Mouse (Mus musculus) right cerebral cortex, postnatal 10 days (tissue): ENCODE measurements at regions not wholly inside any gene's neighbourhood (a gene's known extent, or its start where the extent isn't known, plus 50 kb on each side); places are given as distances from the start of the nearest gene placed in this dataset.
A peak's percentile ranks its signal among the peaks of the same experiment; 100 is the strongest.

Source experiments
- DNase-seq, 2 experiments: peaks; one replicate each; pipeline ENCODE4 v3.0.0; 2021; ENCODE audit warnings: low spot score in 2 of 2

DNA sequence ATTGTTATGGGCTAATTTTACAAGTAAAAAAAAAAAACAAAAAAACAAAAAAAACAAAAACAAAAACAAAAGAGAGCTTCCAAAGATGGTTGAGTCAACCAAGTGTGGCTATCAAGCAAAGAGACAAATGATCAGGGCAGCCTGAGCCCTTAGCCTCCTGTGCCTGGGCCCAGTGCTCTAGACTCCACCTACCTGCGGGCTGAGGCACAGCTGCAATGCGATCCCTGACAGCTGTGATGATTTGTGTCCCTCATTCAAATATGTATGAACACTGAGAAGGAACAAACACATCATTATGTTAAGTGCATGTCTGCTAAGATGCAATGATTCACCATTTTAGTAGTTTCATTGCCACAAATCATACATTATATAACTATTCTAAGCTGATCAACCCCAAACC lies 199.0 kb upstream of the Thbs1 start:
- DNase-seq = no peak

DNA sequence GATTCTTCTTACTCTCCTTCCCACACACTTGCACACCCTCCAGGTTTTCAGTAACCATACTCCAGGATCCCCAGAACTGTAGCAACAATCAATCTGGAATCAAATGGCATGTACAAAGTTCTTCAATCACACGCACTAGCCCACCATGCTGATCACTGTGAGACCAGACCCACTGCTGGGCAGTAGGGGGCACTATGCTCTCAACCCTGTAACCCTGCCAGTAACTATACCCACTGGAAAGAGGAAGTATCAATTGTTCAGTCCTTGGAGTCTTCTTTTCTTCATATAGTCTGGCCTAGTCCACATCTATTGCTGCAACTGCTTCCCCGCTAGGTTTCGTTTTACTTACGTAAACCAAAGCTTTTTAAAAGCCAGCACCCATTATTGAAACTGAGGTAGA lies 197.8 kb upstream of the Thbs1 start:
- DNase-seq = peak in 1 of 2 experiments; percentile 28

- no peak for DNase-seq
Observed at GRCm38 (mm10) chr2:117915821-117916220, 195.9 kb upstream of the Thbs1 start.

- DNase-seq = no peak
Observed at GRCm38 (mm10) chr2:117917181-117917580, 194.5 kb upstream of the Thbs1 start.

DNA sequence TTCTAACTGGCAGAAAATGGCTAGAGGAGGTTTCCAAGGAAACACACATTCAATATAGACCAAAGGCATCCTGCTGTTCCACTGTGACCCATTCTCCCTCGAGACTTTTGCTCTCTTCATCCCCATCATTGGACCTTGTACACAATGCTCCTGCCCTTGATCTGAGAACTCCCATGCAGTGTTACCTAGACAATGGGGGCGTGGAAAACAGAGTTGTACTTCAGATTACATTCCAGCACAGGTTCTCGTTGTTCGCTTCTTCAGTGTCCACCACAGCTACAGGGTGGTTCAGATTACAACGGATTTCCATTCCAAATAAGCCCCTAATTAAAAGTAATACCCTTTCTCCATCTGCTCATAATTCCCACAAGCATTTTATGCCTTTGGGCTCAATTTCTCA lies 186.8 kb upstream of the Thbs1 start:
- DNase-seq = no peak

- DNase-seq = no peak
Observed at GRCm38 (mm10) chr2:117925412-117925811, 186.3 kb upstream of the Thbs1 start.

DNA sequence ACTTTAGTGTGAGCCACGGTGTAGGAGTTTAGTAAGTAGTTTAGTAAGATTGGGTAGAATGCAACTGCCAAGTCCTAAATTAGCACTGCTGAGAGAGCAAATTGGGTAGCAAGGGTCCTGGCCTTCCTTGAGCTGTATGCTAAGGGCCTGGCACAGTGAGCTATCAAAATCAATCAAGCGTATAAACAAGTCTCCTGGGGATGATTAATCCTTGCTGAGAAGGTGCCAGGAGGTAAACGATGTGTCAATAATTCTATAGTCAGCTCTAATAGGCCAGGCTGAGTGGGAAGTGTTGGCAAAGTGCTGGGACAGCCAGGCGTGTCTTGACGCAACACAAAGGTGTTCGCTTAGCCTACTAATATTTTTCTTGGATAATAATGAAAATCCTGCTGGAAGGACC lies 183.6 kb upstream of the Thbs1 start:
- no peak for DNase-seq

DNA sequence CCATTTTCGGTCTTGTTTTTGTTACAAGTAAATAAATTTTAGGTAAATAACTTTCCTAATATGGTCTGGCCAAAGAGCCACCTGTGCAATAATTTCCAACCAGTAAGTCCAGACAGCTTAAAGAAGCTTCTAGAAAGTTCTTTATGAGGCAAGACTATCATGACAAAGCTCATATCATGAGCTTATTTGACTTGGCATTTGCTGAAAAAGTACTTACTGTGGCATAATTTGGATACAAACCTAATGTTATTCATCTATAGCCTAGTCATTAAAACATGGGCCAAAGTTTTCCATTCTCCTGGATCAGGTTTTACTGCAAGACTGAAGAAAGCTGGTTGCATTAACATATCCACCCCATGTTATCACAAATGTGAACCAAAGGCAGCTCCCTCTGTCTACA lies 182.1 kb upstream of the Thbs1 start:
- DNase-seq = no peak

DNA sequence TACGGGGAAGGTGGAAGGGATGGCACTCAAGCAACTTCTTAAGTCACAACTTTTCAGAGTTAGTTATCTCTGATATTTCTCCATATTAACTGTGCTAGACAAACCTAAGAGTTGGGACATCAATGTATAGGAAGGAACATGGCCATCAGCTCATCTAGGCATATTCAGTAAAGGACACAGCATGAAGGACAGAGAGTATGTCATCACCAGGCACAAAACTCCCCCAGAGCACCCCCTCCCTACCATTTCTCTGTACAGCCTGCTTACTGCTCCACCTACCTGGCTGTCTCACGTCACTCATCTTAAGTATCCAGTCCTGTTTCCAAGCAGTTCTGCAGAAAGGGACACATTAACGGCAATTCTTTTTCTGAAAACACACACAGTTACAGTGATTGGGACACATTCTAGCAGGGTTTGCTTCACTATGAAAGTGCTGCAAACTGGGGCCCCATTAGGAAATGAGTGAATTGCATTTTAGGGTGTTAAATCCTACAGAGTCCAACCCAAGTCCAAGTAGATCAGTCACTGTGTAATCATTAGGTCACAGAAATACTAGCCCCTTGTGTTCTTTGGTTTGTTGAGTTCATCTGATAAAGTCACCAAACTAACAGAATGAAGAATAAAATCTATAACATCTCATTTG lies 180.7 kb upstream of the Thbs1 start:
- DNase-seq = no peak

DNA sequence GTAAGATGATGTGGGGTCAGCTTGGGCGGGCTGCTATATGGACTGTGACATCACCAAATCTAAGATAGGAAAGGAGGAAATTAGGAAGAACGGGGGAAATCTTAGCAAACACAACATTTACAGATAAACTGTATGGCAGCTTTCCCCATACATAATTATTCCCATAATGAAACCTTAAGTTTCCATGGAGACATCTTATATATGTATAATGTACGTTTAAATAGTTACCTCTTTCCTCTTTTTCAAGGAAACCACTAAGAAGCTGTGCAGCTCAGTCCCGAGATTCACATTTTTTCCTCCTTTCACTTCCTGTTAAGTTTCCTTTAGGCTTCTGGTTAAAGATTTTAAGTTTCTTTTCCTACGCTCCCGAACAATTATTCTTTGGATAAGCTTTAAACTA lies 175.1 kb upstream of the Thbs1 start:
- DNase-seq = no peak

DNA sequence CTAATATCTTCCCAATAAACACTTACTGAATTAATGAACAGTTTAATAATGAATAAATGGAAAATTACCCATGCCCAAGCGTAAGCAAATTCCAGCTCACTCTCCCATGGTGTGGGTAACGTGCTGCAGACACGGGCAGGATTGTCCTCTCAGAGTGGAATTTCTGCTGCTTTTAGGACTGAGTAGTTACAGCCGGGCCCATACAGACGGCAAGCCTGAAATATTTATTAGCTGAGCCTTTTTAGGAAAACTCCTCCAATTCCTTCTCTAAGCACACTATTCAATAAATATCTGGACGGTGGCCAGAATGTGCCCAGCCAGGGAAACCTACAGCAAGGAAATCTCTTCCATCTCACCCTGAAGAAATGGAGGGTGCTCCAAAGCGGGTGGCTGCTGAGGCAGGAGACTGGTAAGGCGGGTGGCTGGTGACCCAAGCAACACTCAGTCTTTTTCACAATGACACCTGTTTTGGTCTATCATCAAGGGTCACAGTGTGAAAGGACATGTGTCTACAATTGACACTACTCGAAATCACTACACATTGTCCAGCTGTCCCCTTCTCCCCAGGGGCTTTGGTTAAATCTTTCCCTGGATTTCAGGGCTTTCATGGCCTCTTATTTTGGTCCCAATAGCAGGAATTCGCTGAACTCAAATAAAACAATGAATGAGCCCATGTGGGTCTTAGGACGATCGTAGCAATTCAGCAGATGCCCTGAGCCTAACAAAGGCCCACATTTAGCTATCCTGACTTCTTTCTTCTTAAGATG lies 173.2 kb upstream of the Thbs1 start:
- no peak for DNase-seq

GRCm38 (mm10) chr2:117941517-117942096 lies 170.1 kb upstream of the Thbs1 start:
- no peak for DNase-seq

- DNase-seq = no peak
Observed at GRCm38 (mm10) chr2:117943666-117944065, 168.0 kb upstream of the Thbs1 start.

DNA sequence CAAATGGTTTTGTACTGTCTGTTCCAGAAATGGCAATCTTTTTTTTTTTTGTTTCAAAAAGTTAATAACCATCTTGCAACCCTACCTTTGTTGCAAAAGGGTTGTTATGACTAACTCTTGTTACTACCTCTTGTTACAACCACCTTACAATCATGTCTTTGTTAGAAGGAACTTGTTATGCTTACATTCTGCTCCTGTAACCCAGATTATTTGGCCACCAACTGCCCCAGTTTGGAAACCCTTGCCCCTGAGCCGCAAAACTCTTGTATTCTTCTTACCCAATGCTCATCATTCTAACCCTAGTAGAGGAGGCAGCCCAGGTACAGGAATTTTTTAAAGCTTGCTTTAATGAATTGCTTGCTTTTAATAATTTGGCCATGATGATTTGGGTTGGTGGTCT lies 167.4 kb upstream of the Thbs1 start:
- DNase-seq = no peak

DNA sequence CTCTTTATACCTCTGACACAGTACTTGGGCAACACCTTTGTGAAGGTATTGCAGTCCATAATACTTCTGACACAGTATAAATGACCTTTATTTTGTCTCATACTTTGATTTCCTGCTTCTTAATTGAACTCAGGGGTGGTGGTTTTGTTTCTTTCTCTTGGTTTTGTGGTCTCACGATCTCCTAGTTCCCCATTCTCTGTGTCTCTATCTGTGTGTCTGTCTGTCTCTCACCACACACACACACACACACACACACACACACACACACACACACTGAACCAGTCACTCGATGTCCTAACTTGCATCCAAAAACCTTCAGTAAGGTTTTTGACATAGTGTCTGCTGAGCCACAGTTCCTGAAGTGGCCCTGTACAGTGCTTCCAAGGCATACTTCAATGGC lies 166.7 kb upstream of the Thbs1 start:
- no peak for DNase-seq

DNA sequence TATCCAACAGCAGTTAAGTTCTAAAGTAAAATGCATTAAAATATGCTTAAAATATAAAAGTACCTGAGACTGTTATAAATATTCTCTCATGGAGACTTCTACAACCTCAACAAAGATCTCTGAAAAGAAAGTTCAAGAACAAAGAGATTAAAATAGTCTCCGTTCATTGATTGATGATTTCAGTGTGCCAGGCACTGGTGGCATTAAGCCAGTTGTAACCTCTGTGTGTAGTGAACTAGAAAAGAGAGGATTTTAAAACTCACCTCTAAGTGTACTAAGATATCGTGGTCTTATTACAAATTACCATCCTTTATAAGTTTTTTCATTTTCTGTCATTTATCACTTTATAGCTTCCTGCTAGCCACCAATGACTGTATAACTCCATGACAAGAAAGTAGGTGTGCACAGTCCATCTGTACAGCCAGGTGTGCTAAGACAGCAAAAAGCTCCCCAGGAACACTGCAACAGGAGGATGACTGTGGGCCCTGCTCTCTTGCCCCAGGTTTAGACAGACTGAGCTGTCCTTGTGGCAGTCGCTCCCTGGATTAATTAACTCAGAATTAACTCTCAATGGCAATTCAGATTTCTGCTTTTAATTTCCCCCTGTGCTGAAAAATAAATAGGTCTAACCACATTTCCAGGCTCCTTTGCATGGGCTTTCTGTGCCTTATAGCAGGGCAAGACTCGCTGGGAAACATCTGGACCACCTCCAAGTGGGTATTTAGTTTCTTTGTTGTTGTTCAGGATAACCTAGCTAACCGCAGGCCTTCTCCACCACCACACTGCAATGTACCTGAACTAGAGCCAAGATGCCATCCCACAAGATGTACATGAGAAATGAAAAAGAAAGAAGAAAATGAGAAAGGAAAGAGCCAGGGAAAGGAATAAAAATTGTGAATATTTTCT lies 161.0 kb upstream of the Thbs1 start:
- no peak for DNase-seq

DNA sequence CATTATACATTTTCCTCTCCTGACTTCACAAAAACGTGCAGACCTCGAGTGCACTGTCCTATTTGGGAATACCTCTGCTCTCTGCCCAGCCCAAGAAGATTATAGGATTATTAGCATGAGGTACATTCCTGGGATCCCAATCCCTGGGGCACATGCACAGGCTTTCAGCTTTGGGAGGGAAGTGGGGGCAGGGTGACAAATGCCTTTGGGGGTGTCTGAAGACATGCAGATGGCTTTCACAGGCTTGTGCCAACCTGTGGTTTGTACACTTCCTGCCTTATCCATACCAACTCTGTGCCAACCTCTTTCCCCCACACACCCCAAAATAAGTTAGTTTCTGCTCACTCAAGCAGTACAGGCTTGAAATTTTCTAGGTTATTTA lies 160.3 kb upstream of the Thbs1 start:
- no peak for DNase-seq

DNA sequence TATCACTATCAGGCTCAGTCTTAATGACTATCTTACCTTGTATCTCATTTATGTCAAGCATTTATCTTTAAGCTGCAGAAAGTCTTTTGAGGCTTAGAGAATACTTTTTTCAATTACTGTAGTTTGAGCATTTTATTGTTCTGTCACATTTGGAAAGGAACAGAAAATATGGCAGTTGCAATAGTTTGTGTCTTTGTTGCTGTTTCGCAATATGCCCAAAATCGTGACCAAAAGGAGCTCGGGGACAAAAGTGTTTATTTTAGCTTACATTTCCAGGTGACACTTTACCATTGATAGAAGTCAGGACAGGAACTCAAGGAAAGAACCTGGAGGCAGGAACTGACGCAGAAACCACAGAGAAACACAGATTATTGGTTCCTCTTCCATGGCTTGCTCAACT lies 152.9 kb upstream of the Thbs1 start:
- no peak for DNase-seq

DNA sequence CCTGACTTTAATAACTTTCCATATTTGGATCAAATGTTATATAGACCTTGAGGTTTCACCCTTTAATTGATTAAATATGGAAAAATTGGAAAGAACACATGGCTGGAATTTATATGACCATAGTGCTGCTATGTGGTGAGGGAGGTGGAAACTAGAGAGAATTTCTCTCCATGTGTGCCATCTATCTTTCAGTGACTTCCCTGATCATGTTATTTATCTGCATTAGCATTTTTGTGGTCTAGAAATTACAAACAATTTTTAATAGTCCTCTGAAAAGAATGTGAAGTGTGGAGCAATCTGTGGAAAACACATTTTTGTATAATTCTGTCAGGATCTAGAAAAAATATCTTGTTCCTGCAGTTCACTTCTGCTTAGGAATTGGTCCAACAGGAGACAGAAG lies 152.2 kb upstream of the Thbs1 start:
- no peak for DNase-seq

GRCm38 (mm10) chr2:117962531-117962930 lies 149.1 kb upstream of the Thbs1 start:
- no peak for DNase-seq

DNA sequence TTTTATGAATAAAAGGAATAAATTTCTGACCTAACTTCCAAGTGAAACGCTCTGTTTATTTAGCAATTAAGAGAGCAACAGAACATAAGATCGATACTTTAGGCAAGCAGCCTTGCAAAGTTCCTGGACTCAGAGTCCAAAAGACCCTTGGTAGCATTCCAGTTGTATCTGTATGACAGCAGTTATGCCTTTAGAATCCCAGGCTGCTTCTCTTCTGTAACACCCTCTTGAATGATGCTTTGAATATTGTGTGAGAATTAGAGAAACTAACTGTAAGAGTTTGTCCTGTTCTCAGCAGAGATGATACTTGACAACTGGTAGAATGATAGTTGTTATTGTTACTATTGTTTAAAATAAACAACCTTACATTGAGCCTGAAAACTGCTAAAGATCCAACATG lies 148.2 kb upstream of the Thbs1 start:
- DNase-seq = no peak

- DNase-seq = no peak
Observed at GRCm38 (mm10) chr2:117965758-117966157, 145.9 kb upstream of the Thbs1 start.
